Mouse (Mus musculus) heart, postnatal 0 days (tissue): ENCODE results near the gene Mcm6. TPM values are rescaled to one million over a fixed set of nuclear protein-coding genes. Genes with fewer than 3 reads are reported as not detected.
"Not testable (repeated sequence)": the region's sequence is repeated elsewhere in the genome, so short reads cannot be mapped to it uniquely, and the experiment has no call there.

Experiments
- ATAC-seq: fragments of 200-750 bp; cut with Nextera tagmentation; 2 replicates; pipeline ENCODE4 v1.8.0; 2017; ENCODE audit warnings: low read depth, moderate number of reproducible peaks, moderate library complexity; ENCODE audit not compliant: insufficient read depth
- DNase-seq: peaks from one replicate; pipeline ENCODE4 v3.0.0-alpha.2; 2016; ENCODE audit warnings: low spot score
- H3K27ac ChIP-seq: fragments of 300-500 bp; sonication (generic); 2 replicates; pipeline ENCODE4 v1.5.1; 2014; ENCODE audit warnings: low read depth, mild to moderate bottlenecking
- H3K27me3 ChIP-seq: fragments of 300-500 bp; sonication (generic); 2 replicates; pipeline ENCODE4 v1.6.1; 2014; ENCODE audit warnings: low read length, mixed read lengths; ENCODE audit not compliant: control insufficient read depth, insufficient read depth
- H3K36me3 ChIP-seq: fragments of 300-500 bp; sonication (generic); replicated peaks from 2 replicates; pipeline ENCODE4 v1.6.1; 2014; ENCODE audit warnings: low read length, mixed read lengths; ENCODE audit not compliant: control insufficient read depth, insufficient read depth
- H3K4me1 ChIP-seq: fragments of 300-500 bp; sonication (generic); 2 replicates; pipeline ENCODE4 v1.6.1; 2014; ENCODE audit warnings: antibody characterized with exemption; ENCODE audit not compliant: control insufficient read depth, insufficient read depth
- H3K4me2 ChIP-seq: fragments of 300-500 bp; sonication (generic); 2 replicates; pipeline ENCODE4 v1.6.1; 2014; ENCODE audit warnings: low read depth, mild to moderate bottlenecking, low read length, moderate library complexity
- H3K4me3 ChIP-seq: fragments of 300-500 bp; sonication (generic); 2 replicates; pipeline ENCODE4 v1.5.1; 2014; ENCODE audit warnings: low read depth, low read length
- H3K9ac ChIP-seq: fragments of 300-500 bp; sonication (generic); replicated peaks from 2 replicates; pipeline ENCODE4 v1.6.1; 2014; ENCODE audit warnings: low read depth, low read length, mixed read lengths
- H3K9me3 ChIP-seq: fragments of 300-500 bp; sonication (generic); replicated peaks from 2 replicates; pipeline ENCODE4 v1.6.1; 2016; ENCODE audit warnings: low read length; ENCODE audit not compliant: control insufficient read depth
- CTCF ChIP-seq: IDR thresholded peaks from 2 replicates; pipeline ENCODE4 v1.5.1; 2016; ENCODE audit warnings: antibody characterized with exemption, control low read depth, low read depth
- EP300 ChIP-seq: IDR thresholded peaks from 2 replicates; pipeline ENCODE4 v1.6.1; 2016; ENCODE audit warnings: antibody characterized with exemption, low read depth
- WGBS: fragments of 180-500 bp; shearing (Covaris S2); extraction: QIAGEN DNeasy Blood & Tissue Kit; methylation state at CpG from one replicate; pipeline ENCODE4 v1.1.7; 2014; 5-methylcytosine and 5-hydroxymethylcytosine counted together
- polyA plus RNA-seq: library from polyadenylated mRNA; unstranded; fragments of >200 nt; fragmentation: Nextera tagmentation; extraction: Ambion mirVana; gene quantifications from 2 replicates; pipeline ENCODE4 v1.2.1, GENCODE M21; 2015
- total RNA-seq: library from RNA; depleted of rRNA; stranded (reverse); fragments of >200 nt; gene quantifications from 2 replicates; pipeline ENCODE4 v1.2.3, GENCODE M21; 2014; ENCODE audit warnings: low replicate concordance

Mcm6 gene
- total and polyA plus RNA-seq, 2 experiments from 2014 or later, result 39.6 to 85.4 TPM

DNA sequence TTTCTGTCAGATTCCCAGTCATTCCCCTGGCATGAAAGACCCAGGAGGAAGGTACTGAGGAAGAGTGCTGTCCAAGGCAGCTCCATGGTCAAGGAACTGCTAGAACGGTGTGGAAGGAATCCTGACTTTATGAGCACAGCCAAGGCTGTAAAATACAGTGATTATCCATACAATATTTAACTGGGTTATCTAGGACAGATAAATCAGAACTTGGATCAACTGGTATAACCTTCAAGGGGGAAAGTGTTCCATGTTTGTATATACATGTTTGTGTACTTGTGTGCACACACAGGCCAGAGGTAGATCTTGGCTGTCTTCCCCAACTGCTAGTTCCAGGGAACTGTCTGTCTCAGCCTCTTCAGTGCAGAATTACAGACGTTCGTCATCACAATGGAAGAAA lies 31.2 kb downstream of the Mcm6 start, which contains the start of gene Lct:
TSS of gene Lct (minus strand) at position 101 of the 400 bp plus-strand sequence.
- no peak within 1 kb of the TSS for H3K4me3 ChIP-seq
- no peak for DNase-seq
- WGBS, result 80% methylated on average over 3 of the region's 3 CpGs
- no peaks in the 10 kb centered on the region for H3K27me3 ChIP-seq
- no peak within 1 kb of the TSS for H3K4me2 ChIP-seq
- no peak for TF ChIP-seq EP300
- no peak for TF ChIP-seq CTCF
- H3K4me1 ChIP-seq, result no peaks in the 10 kb centered on the region
- peaks cover 28% of the 10 kb centered on the region for H3K36me3 ChIP-seq
- H3K27ac ChIP-seq, result no peak within 1 kb of the TSS
- H3K9me3 ChIP-seq, result no peaks in the 10 kb centered on the region
- ATAC-seq, result no peak
- no peak within 1 kb of the TSS for H3K9ac ChIP-seq

DNA sequence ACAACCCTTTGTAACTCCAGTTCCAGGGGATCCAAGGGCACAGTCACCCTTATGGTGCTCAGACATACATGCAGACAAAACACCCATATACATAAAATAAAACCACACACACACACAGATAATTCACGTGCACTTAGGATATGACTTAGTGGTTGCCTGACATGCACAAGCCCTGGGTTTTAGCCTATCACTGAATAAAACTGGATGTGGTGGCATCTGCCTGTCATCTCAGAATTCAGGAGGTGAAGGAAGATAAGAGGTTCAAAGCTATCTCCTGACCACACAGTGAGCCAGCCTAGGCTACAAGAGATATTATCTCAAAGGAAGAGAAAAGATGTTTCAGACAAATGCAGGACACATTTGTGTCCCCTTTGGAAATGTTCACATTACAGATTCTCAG lies 32.3 kb downstream of the Mcm6 start:
- Histone ChIP-seq H3K9ac (no peak overlapping the region), H3K4me2 (no peak overlapping the region), H3K4me1 (no peaks in the 10 kb centered on the region), H3K27ac (no peak overlapping the region), H3K36me3 (peaks cover 17% of the 10 kb centered on the region), H3K27me3 (no peaks in the 10 kb centered on the region), H3K4me3 (no peak overlapping the region), H3K9me3 (no peaks in the 10 kb centered on the region)
- TF ChIP-seq CTCF (no peak), EP300 (no peak)
- no peak for ATAC-seq
- DNase-seq, result no peak
- 74% methylated on average over 1 of the region's 1 CpGs for WGBS

DNA sequence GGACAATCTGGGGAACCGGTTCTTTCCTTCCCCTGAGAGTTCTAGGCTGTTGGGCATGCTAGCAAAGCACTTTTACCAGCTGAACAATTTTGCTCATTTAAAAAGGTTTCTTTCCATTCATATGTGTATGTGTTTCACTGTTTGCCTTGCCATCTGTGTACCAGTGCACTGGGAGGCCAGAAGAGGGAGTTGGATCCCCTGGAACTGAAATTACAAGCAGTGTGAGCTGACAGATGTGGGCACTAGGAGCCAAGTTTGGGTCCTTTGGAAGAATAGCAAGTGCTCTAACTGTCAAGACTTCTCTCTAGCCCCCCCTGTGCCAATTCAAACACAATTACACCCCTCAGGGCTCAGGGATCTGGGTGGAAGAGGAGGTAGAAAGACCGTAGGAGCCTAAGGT lies 34.7 kb downstream of the Mcm6 start:
- DNase-seq, result no peak
- WGBS, result 90% methylated on average over 2 of the region's 2 CpGs
- Histone ChIP-seq H3K27ac (no peak overlapping the region), H3K9ac (no peak overlapping the region), H3K4me2 (no peak overlapping the region), H3K36me3 (no peaks in the 10 kb centered on the region), H3K9me3 (no peaks in the 10 kb centered on the region), H3K4me1 (no peaks in the 10 kb centered on the region), H3K4me3 (no peak overlapping the region), H3K27me3 (no peaks in the 10 kb centered on the region)
- no peak for ATAC-seq
- no peak for TF ChIP-seq EP300
- no peak for TF ChIP-seq CTCF

DNA sequence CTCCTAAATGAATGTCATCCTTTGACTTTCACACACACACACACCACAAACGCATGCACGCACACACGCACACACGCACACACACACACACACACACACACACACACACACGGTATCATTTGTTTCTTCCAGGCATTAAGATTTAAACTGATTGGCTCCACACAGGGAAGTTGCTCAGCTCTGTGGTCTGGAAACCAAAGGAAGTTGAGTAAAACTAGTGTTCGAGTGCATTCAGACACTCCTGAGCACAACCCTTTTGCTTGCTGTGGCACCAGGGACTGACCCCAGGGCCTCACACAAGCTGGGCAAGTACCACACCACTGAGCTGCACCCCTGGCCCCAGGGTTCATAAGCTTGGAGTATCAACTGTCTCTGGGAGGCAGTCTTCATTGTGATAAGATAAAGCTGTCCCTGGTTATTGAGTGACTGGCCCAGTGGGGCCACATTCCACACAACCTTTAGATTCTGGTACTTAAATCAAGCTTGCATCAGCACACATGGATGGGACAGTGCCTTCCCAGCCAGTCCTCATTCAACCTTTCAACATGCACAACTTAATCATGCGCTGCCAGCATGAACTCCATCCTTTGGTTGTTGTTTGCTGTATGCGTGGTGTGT lies 36.3 kb downstream of the Mcm6 start:
- no peaks in the 10 kb centered on the region for H3K27me3 ChIP-seq
- no peak overlapping the region for H3K4me2 ChIP-seq
- no peak for DNase-seq
- no peak overlapping the region for H3K27ac ChIP-seq
- H3K4me3 ChIP-seq, result no peak overlapping the region
- H3K9ac ChIP-seq, result no peak overlapping the region
- no peaks in the 10 kb centered on the region for H3K4me1 ChIP-seq
- H3K36me3 ChIP-seq, result no peaks in the 10 kb centered on the region
- 73% methylated on average over 8 of the region's 8 CpGs for WGBS
- ATAC-seq, result no peak
- no peak for TF ChIP-seq EP300
- no peak for TF ChIP-seq CTCF
- no peaks in the 10 kb centered on the region for H3K9me3 ChIP-seq

DNA sequence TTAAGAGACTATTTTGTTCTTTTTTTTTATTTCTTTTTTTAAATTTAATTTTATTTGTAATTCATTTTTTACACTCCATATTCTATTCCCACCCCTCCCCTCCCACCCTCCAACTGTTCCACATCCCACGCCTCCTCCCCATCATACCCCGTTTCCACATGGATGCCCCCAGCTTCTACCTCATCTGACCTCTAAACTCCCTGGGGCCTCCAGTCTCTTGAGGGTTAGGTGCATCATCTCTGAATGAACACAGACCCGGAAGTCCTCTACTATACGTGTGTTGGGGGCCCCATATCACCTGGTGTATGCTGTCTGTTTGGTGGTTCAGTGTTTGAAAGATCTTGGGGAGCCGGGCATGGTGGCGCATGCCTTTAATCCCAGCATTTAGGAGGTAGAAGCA lies 40.2 kb downstream of the Mcm6 start:
- 76% methylated on average over 6 of the region's 6 CpGs for whole genome bisulfite sequencing

DNA sequence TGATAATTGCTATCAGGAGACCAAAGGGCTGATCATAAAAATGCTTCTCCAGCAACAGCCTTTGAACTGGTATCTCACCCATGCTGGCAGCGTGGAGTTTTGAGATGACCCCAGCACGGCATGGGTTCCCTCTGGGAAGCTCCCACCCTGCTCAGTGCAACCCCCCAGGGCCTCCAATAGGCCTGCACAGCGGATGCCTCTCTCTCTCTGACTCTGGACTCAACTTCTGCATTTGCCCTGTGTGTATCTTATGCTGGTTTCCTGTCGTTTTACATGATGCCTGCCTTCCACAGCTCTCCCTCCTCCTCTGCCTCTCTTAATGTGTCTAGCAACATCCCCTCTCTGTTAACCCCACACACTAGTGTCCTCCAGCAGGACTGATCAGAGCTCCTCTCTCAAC lies 44.8 kb downstream of the Mcm6 start:
- H3K4me2 ChIP-seq, result no peak overlapping the region

More for the DNA sequence above, 40.2 kb downstream of the Mcm6 start:
- H3K27me3 ChIP-seq, H3K27ac ChIP-seq, H3K9ac ChIP-seq, H3K36me3 ChIP-seq, ATAC-seq, H3K4me1 ChIP-seq, H3K4me2 ChIP-seq, H3K4me3 ChIP-seq, DNase-seq, H3K9me3 ChIP-seq: not testable (repeated sequence)

More for the DNA sequence above, 44.8 kb downstream of the Mcm6 start:
- TF ChIP-seq EP300 (no peak), CTCF (no peak)
- DNase-seq, result no peak
- no peak for ATAC-seq
- WGBS, result 61% methylated on average over 4 of the region's 4 CpGs
- Histone ChIP-seq H3K27ac (no peak overlapping the region), H3K36me3 (no peaks in the 10 kb centered on the region), H3K4me3 (no peak overlapping the region), H3K4me1 (no peaks in the 10 kb centered on the region), H3K27me3 (no peaks in the 10 kb centered on the region), H3K9me3 (no peaks in the 10 kb centered on the region), H3K9ac (no peak overlapping the region)
